Comparison of ENCODE assay signal across 14 mouse cellular contexts in the genomic region with DNA sequence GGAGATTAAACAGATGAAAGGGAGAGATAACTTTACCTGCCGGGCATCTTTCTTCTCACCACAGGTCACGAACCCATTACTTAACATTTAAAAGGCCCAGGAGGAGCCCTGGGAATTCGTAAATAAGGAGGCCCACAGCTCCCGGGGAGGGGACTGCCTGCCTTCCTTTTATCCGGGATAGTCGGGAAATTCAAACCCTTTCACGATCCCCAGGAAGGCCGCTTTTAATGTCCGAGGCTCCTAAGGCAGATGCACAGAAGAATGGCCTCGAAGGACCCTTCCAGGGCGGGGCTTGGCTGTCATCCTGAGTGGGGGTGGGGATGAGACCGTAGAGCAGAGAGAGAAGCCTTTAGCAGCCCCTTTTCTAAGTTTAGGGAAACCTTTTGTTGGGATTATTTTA. TPM values are rescaled to one million over a fixed set of nuclear protein-coding genes. Genes with fewer than 3 reads are reported as not detected.
DNase-seq lines count a peak whose midpoint lies in the region; ATAC-seq and TF ChIP-seq lines count a peak whose summit lies in the region.
"Had no signal": no experiment of that assay in that cellular context is flagged by ENCODE, and none has a peak within 500 bp of the region (broad histone marks: within the 10 kb centered on the region; RNA-seq: fewer than 3 reads in every experiment).

No protein-coding gene starts in this region.

- peaks cover 25% of the 10 kb centered on the region for H3K27me3 ChIP-seq in kidney, embryonic 15.5 days
- H3K27me3 ChIP-seq in E14TG2a.4 (ENCODE audit: insufficient read depth, low read length): peaks cover 54% of the 10 kb centered on the region
- peaks cover 23% of the 10 kb centered on the region for H3K27me3 ChIP-seq in embryonic facial prominence, embryonic 10.5 days (replicated peaks; ENCODE audit: low read depth, poor library complexity, severe bottlenecking)

- H3K9me3 ChIP-seq in kidney, embryonic 15.5 days (replicated peaks): no peaks in the 10 kb centered on the region
- peaks cover 17% of the 10 kb centered on the region for H3K9me3 ChIP-seq in E14TG2a.4 (ENCODE audit: low read length)
- no peaks in the 10 kb centered on the region for H3K9me3 ChIP-seq in embryonic facial prominence, embryonic 10.5 days
- H3K9me3 ChIP-seq: embryonic facial prominence, embryonic 12.5 days had no signal

- 10% methylated on average over 12 of the region's 12 CpGs for WGBS in kidney, embryonic 15.5 days
- WGBS in embryonic facial prominence, embryonic 10.5 days: 1% methylated on average over 12 of the region's 12 CpGs

- no peak overlapping the region for H3K27ac ChIP-seq in kidney, embryonic 15.5 days
- no peak overlapping the region; the same call in 1 of the 2 replicates for H3K27ac ChIP-seq in embryonic facial prominence, embryonic 10.5 days (replicated peaks)
- no peak overlapping the region for H3K27ac ChIP-seq in left cerebral cortex, adult 2 months

- 0 out of 2 replicates have a peak overlapping the region, but pooled peaks have one; percentile 14 for H3K9ac ChIP-seq in kidney, embryonic 15.5 days
- H3K9ac ChIP-seq: embryonic facial prominence, embryonic 12.5 days; liver, postnatal 0 days had no signal

- no peaks in the 10 kb centered on the region for H3K36me3 ChIP-seq in kidney, embryonic 15.5 days
- H3K36me3 ChIP-seq in E14TG2a.4 (ENCODE audit: insufficient read depth, low read length): no peaks in the 10 kb centered on the region
- peaks cover under 1% of the 10 kb centered on the region; the same call in 1 of the 2 replicates for H3K36me3 ChIP-seq in embryonic facial prominence, embryonic 10.5 days (replicated peaks)
- H3K36me3 ChIP-seq: embryonic facial prominence, embryonic 12.5 days had no signal

- DNase-seq in cerebellum, postnatal 14 days: peak; percentile 33 to 60
- no peak for DNase-seq in kidney, postnatal 14 days
- DNase-seq in embryonic facial prominence, embryonic 10.5 days (ENCODE audit: low spot score): peak; percentile 30
- DNase-seq in adrenal gland, postnatal 10 days: no peak
- DNase-seq in left cerebral cortex, adult 2 months (ENCODE audit: extremely low spot score in 1 of 2, low spot score in 2 of 2): no peak
- DNase-seq: adrenal gland, postnatal 14 days; cerebellum, adult 11-12 months; liver, postnatal 0 days had no signal

- peaks cover 73% of the 10 kb centered on the region for H3K4me1 ChIP-seq in kidney, embryonic 15.5 days
- H3K4me1 ChIP-seq in E14TG2a.4 (replicated peaks; ENCODE audit: low read depth, low read length): peaks cover 74% of the 10 kb centered on the region
- H3K4me1 ChIP-seq in embryonic facial prominence, embryonic 10.5 days: peaks cover 89% of the 10 kb centered on the region

- intact Hi-C loops in left cerebral cortex, adult 2 months (cut with DNase I): no loop called here

- H3K4me2 ChIP-seq in kidney, embryonic 15.5 days: no peak overlapping the region
- H3K4me2 ChIP-seq: embryonic facial prominence, embryonic 12.5 days had no signal

- TF ChIP-seq CTCF in E14TG2a.4 (conservative IDR thresholded peaks at IDR 0.05; ENCODE audit: low read length): no peak
- no peak for TF ChIP-seq CTCF in left cerebral cortex, adult 2 months (IDR thresholded peaks at IDR 0.05)

- no peak for ATAC-seq in cerebellum, adult (ENCODE audit: insufficient number of reproducible peaks, low FRiP score, low TSS enrichment)
- no peak for ATAC-seq in kidney, embryonic 15.5 days (replicated peaks; ENCODE audit: low FRiP score)
- ATAC-seq: intestine, postnatal 0 days; liver, postnatal 0 days had no signal

- no peak overlapping the region for H3K4me3 ChIP-seq in kidney, embryonic 15.5 days (replicated peaks)
- 0 out of 2 replicates have a peak overlapping the region, but pooled peaks have one; percentile 55 for H3K4me3 ChIP-seq in E14TG2a.4 (replicated peaks; ENCODE audit: low read length)
- H3K4me3 ChIP-seq in embryonic facial prominence, embryonic 10.5 days: peak overlapping the region; percentile 26; the same call in 1 of the 2 replicates
- no peak overlapping the region for H3K4me3 ChIP-seq in left cerebral cortex, adult 2 months
- H3K4me3 ChIP-seq: embryonic facial prominence, embryonic 12.5 days had no signal

RNA-seq across cellular contexts. Expression of gene Ror2, which starts 51.1 kb away (rescaled TPM):
- 9.6 and 11.2 TPM in 2 replicates for polyA plus RNA-seq in kidney, embryonic 15.5 days (2015; fragmentation: Nextera tagmentation; extraction: Ambion mirVana)
- polyA plus RNA-seq in embryonic facial prominence, embryonic 10.5 days (2016; fragmentation: Nextera tagmentation; extraction: Ambion mirVana): 20.7 and 23.6 TPM in 2 replicates
- total RNA-seq in adrenal gland, postnatal 10 days (2021): 1 to 10 TPM; 6.7 to 8.5 TPM
- 1 to 10 TPM; 1.0 to 1.4 TPM for total RNA-seq in left cerebral cortex, adult 2 months (2021)
- total RNA-seq: megakaryocyte, adult 5-6 weeks had no signal

Comparison
In these comparisons a context has a peak if more than half of its experiments do, and no peak if none do; other contexts are left out.
1. DNase-seq: peak in cerebellum, postnatal 14 days (2 of 2) and embryonic facial prominence, embryonic 10.5 days (single experiment); none in kidney, postnatal 14 days (single experiment), adrenal gland, postnatal 10 days (single experiment) and left cerebral cortex, adult 2 months (0 of 2).
2. H3K4me3 ChIP-seq: peak in E14TG2a.4 (single experiment) and embryonic facial prominence, embryonic 10.5 days (single experiment); none in kidney, embryonic 15.5 days (single experiment) and left cerebral cortex, adult 2 months (single experiment).